Mouse (Mus musculus) cerebellum, postnatal 14 days (tissue): ENCODE measurements at regions not wholly inside any gene's neighbourhood (a gene's known extent, or its start where the extent isn't known, plus 50 kb on each side); places are given as distances from the start of the nearest gene placed in this dataset.
"Not testable (repeated sequence)": the region's sequence is repeated elsewhere in the genome, so short reads cannot be mapped to it uniquely, and the experiment has no call there.

ENCODE experiments used
- DNase-seq, 2 experiments: peaks; one replicate each; pipeline ENCODE4 v3.0.0; 2021; ENCODE audit warnings: mixed read lengths in 2 of 2

DNA sequence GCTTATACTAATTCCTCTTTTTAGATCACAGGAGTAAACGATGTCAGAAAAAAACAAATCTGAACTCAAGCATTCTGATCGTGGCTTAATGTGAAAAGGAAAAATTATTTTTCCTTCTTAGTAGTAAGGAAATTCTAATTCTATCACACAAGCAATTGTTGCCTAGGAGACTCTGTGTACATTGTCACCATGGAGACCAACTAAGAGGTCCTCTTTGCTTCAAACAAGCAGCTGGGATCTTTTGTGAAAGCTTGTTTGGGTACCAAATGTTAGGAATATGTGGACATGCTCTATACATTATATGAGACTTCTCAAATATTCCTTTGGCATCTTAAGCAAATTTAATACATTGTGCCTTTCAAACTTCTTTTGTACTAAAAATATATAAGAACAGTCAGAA lies 345.9 kb upstream of the Atp10a start:
- DNase-seq: no peak

DNA sequence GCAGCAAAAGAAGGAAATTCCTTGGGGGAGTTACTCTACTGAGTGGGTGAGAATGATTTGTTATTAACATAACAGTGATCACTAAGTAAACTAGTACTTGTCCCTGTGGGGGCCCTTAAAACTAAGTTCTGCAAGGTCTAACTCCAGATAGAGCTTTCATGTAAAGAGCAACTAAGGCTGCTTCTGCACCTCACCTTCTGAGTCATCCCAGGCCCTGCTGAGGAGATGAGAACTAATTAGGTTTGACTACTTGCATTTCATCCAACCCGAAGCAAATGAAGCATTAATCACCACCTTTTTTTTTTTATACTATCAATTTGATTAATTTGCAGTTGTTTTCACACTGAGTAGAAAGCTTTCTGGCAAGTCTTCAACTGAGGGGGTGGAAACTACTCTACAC lies 333.6 kb upstream of the Atp10a start:
- DNase-seq: no peak

DNA sequence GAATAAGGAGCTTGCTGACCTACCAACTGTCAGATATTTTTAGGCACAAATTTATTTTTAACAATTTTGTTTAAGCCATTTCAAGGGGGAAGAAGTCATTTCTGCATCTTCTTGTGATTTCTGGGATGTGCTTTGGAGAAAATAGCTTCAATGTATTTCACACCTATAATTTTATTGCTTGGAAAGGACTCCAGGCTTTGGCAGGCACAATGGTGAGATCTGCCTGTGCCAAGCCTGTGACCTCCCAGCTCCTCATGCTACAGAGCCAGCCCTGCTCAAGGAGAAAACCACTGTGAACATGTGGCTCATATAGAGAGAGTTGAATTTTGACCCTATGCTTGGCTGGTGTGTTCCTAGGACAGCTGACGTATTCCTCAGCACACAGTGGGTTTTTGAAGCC lies 288.6 kb upstream of the Atp10a start:
- DNase-seq: no peak

DNA sequence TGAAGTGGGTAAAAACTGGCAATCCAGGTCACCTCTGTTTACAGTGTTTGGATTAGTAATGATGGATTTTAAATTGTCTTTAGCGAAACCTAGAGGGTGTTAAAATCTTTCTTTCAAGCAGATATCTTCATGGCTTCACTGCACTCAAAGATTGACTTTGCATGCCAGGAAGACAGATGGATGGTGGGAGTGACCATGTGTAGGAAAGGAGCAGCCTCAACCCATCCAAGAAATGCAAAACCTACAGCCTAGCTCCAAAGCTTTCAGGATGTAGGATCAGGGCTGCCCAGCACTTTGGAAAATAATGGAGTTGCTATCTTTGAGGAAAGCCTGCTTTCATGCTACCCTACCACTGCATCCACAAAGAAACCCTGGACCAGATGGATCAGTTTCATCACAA lies 272.6 kb upstream of the Atp10a start:
- peak in 1 of 2 experiments; percentile 21 for DNase-seq

DNA sequence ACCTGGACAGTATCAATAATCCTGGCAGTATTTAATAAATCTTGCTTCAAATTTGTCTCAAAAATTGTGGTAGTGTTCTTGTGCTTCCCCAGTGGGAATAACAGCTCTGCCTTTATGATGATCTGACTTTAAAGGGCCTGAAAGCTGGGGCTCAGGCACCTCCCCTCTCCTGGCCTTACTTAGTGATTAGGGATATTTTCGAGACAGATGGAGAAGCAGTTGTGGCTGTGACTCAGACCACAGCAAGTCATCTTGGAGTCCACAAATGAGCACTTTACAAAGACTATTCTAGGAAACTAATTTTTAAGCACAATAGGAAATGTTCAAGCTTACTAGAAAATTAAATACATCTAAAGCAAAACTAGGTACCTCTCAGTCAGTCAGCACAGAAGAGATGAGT lies 267.6 kb upstream of the Atp10a start:
- DNase-seq: no peak

DNA sequence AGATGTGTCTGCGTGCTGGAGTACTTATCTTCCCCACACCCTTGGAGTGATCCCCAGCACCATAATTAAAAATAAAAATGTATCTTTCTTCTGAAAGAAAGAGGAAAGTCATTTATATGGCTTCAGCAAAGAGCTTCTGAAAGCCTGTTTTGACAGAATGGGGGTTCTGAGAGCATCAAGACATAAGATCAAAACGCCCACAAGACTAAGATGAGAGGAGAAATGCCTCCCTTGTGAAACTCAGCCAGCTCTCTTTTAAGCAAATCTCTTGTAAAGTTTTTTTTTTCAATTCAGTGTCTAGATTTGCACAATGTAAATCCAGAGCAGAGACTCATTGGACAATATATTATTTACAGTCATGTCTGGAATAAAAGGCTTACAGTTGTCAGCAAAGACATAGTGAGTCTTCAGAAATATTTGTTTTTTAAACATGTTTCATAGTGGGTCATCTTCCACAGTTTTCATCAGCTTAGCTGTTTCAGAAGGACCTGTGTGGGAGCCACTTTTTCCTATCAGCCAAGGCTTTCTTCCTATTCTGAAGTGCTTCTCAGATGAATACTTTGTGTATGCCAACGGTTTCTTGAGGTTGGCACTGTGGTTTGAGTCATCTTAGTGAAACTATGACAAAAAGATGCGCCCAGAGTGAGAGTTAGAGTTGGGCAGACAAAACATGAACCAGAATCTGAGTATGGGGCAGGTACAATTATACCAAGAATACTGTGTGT lies 263.4 kb upstream of the Atp10a start:
- no peak for DNase-seq

DNA sequence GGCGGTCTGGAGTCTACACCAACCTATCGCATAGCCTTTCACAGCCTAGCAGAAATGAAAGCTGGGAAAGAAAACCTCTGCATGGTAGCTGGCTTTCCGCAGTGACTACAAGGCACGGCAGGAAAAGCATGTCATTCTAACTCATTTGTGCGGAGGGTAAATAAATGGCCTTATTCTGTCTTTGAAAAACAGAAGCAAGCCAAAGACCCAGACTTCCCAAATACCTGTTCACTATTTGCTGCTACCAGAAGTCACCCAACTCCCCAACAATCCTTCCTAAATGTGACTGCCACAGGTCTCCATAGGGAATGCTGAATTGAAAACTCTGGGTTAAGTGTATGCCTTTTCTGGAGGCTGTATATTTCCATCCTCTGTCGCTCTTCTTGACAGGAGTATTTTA lies 258.0 kb upstream of the Atp10a start:
- peak; percentile 10 to 36 for DNase-seq

DNA sequence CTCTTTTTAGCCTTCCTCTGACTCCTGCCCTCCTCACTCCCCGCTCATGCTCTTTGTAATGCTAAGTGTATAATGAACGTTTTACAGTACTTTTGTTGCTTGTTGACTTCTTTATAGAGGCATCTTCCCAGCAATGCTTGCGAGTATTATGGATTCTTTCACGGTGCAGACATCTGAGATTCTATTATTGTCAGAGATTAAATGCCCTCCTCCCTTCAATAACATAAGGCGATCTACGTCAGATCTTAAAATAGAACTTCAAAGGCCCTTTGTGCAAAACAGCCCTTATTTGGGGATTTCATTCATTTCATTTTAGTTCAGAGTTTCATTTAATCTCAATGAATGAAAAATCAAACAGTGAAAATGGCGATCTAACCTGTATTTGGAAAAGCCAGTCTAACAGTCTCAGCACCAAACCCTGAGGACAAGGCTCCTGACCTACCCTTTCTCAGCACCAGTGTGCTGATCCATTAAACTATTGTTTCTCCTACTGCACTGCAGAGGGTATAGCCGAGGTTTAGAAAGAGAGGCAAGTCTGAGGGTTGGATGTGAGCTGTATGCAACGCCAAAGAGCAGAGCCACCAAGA lies 257.3 kb upstream of the Atp10a start:
- peak in 1 of 2 experiments; percentile 5 for DNase-seq

DNA sequence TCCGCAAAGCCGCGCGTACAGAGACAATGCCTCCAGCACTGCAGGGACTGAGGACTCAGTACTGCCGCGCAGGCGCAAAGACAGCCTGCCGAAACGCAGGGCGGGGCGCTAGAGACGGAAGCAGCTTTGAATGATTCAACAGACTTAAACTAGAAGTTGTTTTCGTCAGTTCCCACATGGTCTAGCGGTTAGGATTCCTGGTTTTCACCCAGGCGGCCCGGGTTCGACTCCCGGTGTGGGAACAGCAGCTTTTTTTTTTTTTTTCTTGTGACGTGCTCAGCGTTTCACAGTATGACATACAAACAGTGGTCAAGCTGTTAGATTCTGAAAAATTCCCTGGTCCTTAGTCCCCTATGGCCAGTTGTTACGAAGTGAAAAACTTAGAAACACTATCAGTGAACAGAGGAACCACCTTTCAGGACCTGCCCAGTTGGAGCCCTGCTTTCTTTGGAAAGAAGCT lies 256.8 kb upstream of the Atp10a start:
- peak; percentile 96 to 99 for DNase-seq

DNA sequence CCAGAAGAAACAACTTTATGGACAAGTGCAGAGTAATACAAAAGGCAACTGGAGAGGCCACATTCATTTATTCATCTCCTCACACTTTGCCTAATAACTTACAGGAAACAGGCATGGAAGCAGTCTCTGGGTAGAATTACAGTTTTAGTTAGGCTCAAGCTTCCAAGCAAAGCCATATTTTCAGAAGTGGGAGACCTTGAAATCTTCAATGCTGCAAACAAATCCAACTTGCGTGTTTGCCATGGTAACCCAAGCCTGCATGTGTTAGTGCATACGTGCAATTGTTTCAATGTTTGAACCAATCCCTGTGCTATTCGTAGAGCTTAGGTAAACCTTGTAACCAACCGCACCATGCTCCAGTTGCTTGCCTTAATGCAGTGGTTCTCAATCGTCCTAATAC lies 256.3 kb upstream of the Atp10a start:
- DNase-seq: no peak

DNA sequence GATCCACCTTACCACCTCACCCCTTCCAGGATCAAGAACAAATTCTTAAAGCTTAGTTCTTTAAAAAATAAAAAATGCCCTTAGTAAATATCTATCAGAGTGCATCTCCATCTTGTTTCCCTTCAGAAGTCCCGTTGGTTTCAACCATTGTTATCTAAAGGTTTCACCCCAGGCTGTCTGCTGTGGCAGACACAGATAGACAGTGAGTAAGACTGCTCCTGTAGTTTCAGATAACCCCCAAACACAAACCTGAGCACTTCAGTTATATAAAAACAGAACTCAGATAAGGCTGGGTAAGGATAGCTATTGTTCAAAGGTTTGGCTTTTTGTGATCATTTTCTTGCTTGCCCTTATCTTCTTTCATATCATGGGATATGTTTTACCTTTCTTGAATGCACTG lies 255.4 kb upstream of the Atp10a start:
- no peak for DNase-seq

DNA sequence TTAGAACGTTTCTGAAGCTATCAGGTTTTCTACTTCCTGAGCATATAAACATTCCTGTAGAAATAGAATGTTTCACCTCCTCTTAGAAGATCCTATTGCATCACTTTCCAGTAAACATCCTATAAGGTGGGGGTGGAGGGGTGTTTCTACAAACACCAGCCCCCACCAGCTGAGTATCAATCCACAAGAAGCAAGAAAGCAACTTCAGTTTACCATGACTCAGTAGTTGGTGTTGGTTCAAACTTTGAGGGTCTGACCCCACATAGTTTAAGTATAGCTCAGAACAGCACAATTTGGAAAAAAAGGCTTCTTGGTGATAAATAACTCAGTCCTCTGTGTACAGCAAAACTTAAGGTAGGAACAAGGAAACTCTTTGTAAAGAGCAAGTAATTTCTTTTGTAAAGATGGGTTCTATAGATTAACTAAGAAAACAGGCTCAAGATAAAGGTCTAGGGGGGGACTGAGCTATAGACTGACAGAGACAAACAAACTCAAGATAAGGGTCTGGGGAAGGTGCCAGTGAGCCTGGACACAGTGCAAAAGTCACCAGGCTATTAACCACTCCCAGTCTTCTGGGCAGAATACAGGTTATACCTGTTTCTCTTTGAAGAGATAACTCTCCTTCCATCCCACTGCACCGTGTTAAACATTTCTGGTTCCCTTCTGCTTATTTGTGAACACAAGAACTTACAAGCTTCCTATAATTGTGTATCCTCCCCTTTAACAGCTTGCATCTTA lies 218.9 kb upstream of the Atp10a start:
- no peak for DNase-seq

DNA sequence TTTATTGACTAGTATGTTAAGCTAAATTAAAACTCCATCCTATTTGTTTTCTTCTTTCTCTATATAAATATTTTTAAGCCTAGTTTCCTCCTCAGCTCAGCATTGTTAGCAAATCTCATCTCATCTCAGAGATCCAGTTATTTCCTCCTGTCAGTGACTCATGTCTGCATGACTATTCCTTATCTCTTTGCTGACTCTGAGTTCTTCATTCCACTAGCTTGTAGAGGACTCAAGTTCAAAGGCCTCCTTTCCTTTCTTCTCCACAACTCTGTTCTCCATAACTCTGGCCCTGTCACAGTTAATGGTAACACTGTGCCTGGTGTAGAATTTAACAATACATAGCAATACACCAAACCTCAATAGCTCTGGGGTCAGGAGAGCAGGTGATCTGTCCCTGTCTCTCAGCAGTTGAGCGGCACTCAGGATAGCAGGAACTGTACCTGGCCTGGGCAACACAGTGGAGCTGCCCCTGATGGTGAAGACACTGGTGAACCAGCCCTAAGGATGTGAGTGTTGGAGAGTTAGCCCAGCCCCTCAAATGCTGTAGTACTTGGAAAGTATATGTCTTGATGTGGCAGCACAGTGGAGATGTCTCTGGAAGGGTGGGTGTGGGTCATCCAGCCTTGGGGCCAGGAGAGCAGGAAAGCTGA lies 213.3 kb upstream of the Atp10a start:
- DNase-seq: no peak

DNA sequence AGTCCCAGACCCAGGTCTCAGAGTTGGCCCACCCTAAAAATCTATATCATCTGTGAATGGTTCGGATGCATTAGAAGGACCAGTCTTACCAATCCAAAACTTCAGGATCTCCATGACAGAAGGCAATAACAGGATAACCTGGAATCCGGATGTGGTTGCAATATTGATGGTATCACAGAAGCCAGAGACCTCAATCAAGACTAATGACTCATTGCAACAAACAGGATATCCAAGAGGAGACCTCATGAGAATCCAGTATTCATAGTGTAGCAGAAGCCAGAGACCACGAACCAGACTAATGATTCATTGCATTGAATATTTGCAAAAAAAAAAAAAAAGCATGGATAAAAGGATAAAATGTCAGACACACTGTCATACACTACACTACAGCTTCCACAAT lies 212.7 kb upstream of the Atp10a start:
- no peak for DNase-seq

DNA sequence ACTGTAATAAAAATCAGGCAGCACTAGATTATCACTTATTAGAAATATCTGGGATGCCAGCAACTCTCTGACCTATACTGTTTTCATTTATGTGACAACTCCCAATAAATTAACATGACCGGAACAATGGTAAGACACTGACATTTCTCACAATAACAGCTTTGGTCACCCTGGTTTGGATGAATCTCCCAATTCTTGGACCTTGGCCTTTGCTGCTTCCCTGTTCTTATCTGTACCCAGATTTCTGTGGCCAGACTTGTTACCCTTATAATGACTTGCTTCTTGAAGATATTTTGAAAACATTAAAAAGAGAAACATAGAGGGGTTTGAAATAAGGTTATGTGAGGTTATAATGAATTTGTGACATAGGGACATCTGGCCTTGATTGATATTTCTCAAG lies 210.2 kb upstream of the Atp10a start:
- DNase-seq: no peak

DNA sequence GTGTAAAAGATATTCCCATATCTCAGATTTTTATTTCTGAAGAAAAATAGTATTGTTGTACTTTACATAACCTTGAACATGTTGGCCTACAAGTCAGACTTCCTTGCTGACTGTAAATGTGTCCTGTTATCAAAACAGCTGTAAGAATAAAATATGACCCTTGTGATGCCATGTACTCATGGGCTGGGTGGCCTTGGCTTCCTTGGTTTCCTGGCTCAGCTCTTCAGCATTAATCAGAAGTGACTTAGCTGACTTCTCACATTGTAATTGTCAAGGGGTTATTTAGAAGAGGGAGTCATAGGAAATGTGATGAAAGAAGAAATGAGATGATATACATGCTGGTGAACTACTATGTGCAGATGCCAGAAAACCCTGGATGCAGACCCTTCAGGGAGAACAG lies 209.7 kb upstream of the Atp10a start:
- DNase-seq: no peak

DNA sequence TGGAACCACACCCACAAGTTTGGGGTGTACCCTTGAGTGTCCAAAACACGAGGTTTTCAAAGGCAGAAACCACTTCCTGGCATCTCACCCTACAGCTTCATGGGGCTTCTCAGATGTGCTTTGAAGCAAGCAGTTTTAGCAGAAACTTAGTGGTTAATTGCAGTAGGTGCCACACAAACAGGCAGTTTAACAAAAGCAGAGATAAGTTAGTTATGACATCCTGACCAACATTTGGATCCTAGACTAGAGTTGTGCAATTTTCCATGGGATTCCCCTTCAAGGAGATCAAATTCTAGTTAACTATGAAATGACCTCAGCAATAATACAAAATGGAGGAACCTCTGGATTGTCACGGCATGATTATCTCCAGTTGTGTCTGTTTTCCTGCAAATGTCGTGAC lies 207.2 kb upstream of the Atp10a start:
- DNase-seq: no peak

DNA sequence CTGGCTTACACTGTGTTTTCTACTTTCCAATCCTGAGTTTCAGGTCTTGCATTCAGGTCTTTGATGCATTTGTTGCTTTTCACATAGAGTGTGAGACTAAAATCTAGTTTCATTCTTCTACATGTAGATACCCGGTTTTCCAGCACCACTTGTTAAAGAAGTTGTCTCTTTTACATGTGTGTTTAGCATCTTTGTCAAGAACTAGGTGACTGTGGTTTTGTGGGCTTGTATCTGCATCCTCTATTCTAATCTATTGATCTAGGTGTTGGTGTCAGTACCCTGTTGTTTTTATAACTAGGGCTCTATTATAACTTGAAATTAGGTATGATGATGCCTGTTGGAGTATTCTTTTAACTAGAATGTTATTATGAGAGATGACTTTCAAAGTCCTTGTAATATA lies 204.0 kb upstream of the Atp10a start:
- no peak for DNase-seq

DNA sequence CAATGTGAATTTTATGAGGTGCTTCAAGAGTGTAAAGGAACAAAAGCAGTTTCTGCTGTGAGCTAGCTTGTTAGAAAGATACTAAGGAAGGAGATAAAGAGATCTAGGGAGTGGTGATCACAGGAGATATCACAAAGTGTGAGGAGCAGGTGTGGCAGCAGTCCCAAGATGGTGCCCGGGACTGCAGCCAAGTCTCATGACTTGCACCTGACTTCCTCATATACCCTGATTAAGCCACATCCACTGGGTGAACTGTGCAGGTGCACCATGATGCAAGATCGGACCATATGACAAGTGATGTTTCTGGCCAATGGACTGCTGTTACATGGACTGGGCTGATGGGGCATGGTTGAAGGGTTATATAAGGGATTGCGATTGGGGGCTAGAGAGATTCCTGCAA lies 197.8 kb upstream of the Atp10a start:
- DNase-seq: not testable (repeated sequence)

DNA sequence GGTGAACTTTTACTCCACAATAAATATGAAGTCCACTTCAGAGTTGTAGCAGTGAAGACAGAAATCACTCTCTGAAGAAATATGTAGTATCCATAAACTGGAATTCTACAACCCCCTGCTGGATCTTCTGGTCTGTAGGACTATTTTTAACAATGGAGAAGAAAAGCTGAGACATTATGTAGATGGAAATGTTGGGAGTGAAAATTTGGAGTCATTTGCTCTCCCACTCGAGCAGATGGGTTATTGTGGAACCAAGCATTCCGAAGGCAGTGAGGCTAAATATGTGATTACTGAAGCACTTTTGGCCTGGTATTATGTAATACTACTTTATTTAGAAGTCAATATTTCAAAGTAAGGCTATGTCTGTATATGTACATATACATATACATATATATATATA lies 195.0 kb upstream of the Atp10a start:
- DNase-seq: no peak

DNA sequence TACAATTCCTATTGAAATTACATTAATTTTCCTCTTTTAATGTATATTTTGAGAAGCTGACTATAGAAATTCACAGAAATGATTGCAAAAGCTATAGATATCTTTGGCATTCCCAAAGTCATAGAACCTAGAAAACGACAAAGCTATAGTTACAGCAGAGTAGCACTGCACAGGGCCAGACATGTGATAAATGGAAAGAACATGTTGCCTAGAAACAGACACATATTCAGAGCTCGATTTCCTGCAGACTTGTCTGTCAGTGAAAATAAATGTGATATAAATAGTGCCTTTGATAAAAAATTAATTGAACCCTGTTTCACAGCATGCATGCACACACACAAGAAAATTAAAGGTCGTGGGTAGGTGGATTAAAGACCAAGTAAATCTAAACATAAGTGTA lies 182.8 kb upstream of the Atp10a start:
- DNase-seq: no peak

DNA sequence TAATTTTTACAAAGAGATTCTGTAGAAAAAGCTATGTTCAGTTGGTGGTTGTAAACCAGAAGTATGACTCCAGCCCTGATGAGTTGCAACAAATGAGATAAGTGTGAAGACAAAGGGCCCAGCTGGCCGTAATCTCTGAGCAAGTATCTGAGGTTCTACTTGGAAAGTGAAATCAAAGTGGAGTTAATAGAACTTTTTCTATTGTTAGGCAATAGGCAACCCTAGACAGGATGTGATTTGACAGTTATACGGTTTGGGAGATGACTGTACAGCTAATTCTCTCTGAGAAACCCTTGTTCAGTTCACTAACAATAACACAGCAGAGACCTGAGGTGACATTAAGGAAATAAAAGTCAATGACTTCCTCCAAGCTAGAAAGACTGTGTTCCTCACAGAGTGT lies 180.8 kb upstream of the Atp10a start:
- DNase-seq: no peak

DNA sequence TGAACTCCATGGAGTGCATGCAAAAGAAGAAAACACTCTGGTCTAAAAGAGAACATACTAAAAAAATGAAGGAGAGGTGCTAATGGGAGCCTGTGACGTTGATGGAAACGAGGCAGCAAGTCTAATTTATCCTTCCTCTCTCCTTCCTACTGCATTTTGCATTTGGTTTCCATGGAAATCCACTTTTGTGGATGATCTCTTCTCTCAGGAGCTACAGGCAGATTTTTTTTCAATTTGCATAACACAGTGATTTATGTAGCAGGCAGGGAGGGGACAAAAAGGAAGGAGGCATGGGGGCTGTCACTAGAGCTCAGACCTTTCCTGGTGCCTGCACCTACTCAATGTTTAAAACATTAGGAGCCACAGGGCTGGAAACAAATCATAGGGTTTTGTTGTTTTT lies 167.7 kb upstream of the Atp10a start:
- DNase-seq: no peak
